Mouse (Mus musculus) testis, adult 2 months (tissue): Measurements from ENCODE around the gene Haus8. TPM values are rescaled to one million over a fixed set of nuclear protein-coding genes. Genes with fewer than 3 reads are reported as not detected.
"Not testable (repeated sequence)": the region's sequence is repeated elsewhere in the genome, so short reads cannot be mapped to it uniquely, and the experiment has no call there.

ENCODE experiments used
- H3K27ac ChIP-seq: fragments of 200-500 bp; 2 replicates; pipeline ENCODE4 v1.5.1; 2012; ENCODE audit warnings: low read depth, low read length; ENCODE audit not compliant: control insufficient read depth, insufficient read depth
- H3K27me3 ChIP-seq: fragments of 200-500 bp; 2 replicates; pipeline ENCODE4 v1.6.1; 2012; ENCODE audit warnings: mild to moderate bottlenecking, low read length, moderate library complexity; ENCODE audit not compliant: control insufficient read depth, insufficient read depth
- H3K36me3 ChIP-seq: fragments of 200-500 bp; 2 replicates; pipeline ENCODE4 v1.6.1; 2012; ENCODE audit warnings: mild to moderate bottlenecking, low read length; ENCODE audit not compliant: control insufficient read depth, insufficient read depth
- H3K4me1 ChIP-seq: fragments of 200-500 bp; 2 replicates; pipeline ENCODE4 v1.6.1; 2012; ENCODE audit warnings: low read length; ENCODE audit not compliant: control insufficient read depth, insufficient read depth
- H3K4me3 ChIP-seq: fragments of 200-500 bp; 2 replicates; pipeline ENCODE4 v1.5.1; 2012; ENCODE audit warnings: low read depth, mild to moderate bottlenecking, low read length, moderate library complexity, mixed read lengths; ENCODE audit not compliant: control insufficient read depth
- CTCF ChIP-seq: fragments of 200-500 bp; IDR thresholded peaks from 2 replicates; pipeline ENCODE4 v1.5.1; 2012; ENCODE audit warnings: low read depth, mild to moderate bottlenecking, inconsistent platforms, low read length, moderate library complexity; ENCODE audit not compliant: control insufficient read depth, insufficient read depth, insufficient replicate concordance
- POLR2A ChIP-seq: fragments of 200-500 bp; IDR thresholded peaks from 2 replicates; pipeline ENCODE4 v1.6.1; 2012; ENCODE audit warnings: low read depth, mild to moderate bottlenecking, inconsistent platforms, low read length, moderate library complexity; ENCODE audit not compliant: control insufficient read depth
- polyA plus RNA-seq: library from polyadenylated mRNA; depleted of rRNA; stranded (reverse); fragments of >200 nt; gene quantifications from 2 replicates; pipeline ENCODE4 v1.2.3, GENCODE M21; 2012

Haus8 gene
- polyA plus RNA-seq, 1 experiment: 4.1 TPM

GRCm38 (mm10) chr8:71282621-71283020 is 9.9 kb upstream of the Haus8 start:
- H3K27ac ChIP-seq: no peak overlapping the region
- H3K36me3 ChIP-seq: no peaks in the 10 kb centered on the region
- H3K4me1 ChIP-seq: no peaks in the 10 kb centered on the region
- H3K4me3 ChIP-seq: no peak overlapping the region
- H3K27me3 ChIP-seq: no peaks in the 10 kb centered on the region
- no peak for TF ChIP-seq POLR2A
- no peak for TF ChIP-seq CTCF

GRCm38 (mm10) chr8:71281731-71282130 is 9.0 kb upstream of the Haus8 start:
- H3K4me3 ChIP-seq, H3K27ac ChIP-seq, H3K4me1 ChIP-seq, H3K27me3 ChIP-seq, H3K36me3 ChIP-seq: not testable (repeated sequence)

GRCm38 (mm10) chr8:71279409-71279808 is 6.7 kb upstream of the Haus8 start:
- H3K27me3 ChIP-seq, H3K4me3 ChIP-seq, H3K36me3 ChIP-seq, H3K4me1 ChIP-seq, H3K27ac ChIP-seq: not testable (repeated sequence)

GRCm38 (mm10) chr8:71276166-71276565 is 3.4 kb upstream of the Haus8 start:
- H3K4me3 ChIP-seq: no peak overlapping the region
- no peaks in the 10 kb centered on the region for H3K27me3 ChIP-seq
- TF ChIP-seq POLR2A (no peak), CTCF (no peak)

GRCm38 (mm10) chr8:71274478-71274877 is 1.7 kb upstream of the Haus8 start:
- Histone ChIP-seq H3K36me3 (no peaks in the 10 kb centered on the region), H3K4me3 (no peak overlapping the region), H3K27ac (no peak overlapping the region), H3K4me1 (peaks cover 24% of the 10 kb centered on the region), H3K27me3 (no peaks in the 10 kb centered on the region)
- TF ChIP-seq CTCF: no peak
- TF ChIP-seq POLR2A: no peak

More at GRCm38 (mm10) chr8:71276166-71276565, 3.4 kb upstream of the Haus8 start:
- no peaks in the 10 kb centered on the region for H3K36me3 ChIP-seq
- no peak overlapping the region for H3K27ac ChIP-seq
- peaks cover 24% of the 10 kb centered on the region for H3K4me1 ChIP-seq

GRCm38 (mm10) chr8:71273151-71273510 is 397 bp upstream of the Haus8 start:
- H3K27me3 ChIP-seq: no peaks in the 10 kb centered on the region
- no peaks in the 10 kb centered on the region for H3K36me3 ChIP-seq
- TF ChIP-seq CTCF (no peak), POLR2A (no peak)
- peak overlapping the region; percentile 77 for H3K27ac ChIP-seq
- peak overlapping the region; percentile 95 for H3K4me3 ChIP-seq
- H3K4me1 ChIP-seq: peaks cover 24% of the 10 kb centered on the region

GRCm38 (mm10) chr8:71271630-71272029 is 1.1 kb downstream of the Haus8 start:
- no peak for TF ChIP-seq CTCF
- TF ChIP-seq POLR2A: no peak
- H3K27ac ChIP-seq: peak overlapping the region; percentile 74

GRCm38 (mm10) chr8:71268286-71268685 is 4.4 kb downstream of the Haus8 start:
- H3K4me1 ChIP-seq: peaks cover 11% of the 10 kb centered on the region
- H3K4me3 ChIP-seq, H3K27ac ChIP-seq, H3K36me3 ChIP-seq, H3K27me3 ChIP-seq: not testable (repeated sequence)

More at GRCm38 (mm10) chr8:71271630-71272029, 1.1 kb downstream of the Haus8 start:
- Histone ChIP-seq H3K27me3 (no peaks in the 10 kb centered on the region), H3K4me3 (peak overlapping the region; percentile 95), H3K4me1 (peaks cover 24% of the 10 kb centered on the region), H3K36me3 (no peaks in the 10 kb centered on the region)
